Mouse (Mus musculus): ENCODE results near the gene Aqp7.

The Aqp7 gene

GRCm38 (mm10) chr4:41047524-41048271 is at the start of gene Aqp7:
Gene Aqp7, minus strand, starts transcription at chr4:41048139.
- in situ Hi-C loops (cut with MboI, MseI): no loop called here

- in situ Hi-C loops (cut with MboI, MseI): loop anchor here (25.0 kb wide), 1 partner anchor 615 kb away; the partner anchor contains the start of genes Dctn3 and Rpp25l
Measured at GRCm38 (mm10) chr4:41097381-41097780, 49.4 kb upstream of the Aqp7 start.

- in situ Hi-C loops (cut with MboI, MseI): loop anchor here (25.0 kb wide), 1 partner anchor 616 kb away; the partner anchor contains the start of genes Dctn3 and Rpp25l
Measured at GRCm38 (mm10) chr4:41096794-41097193, 48.9 kb upstream of the Aqp7 start.

GRCm38 (mm10) chr4:41096169-41096568 is 48.2 kb upstream of the Aqp7 start:
- in situ Hi-C loops (cut with MboI, MseI): loop anchor here (25.0 kb wide), 1 partner anchor 616 kb away; the partner anchor contains the start of genes Dctn3 and Rpp25l

- in situ Hi-C loops (cut with MboI, MseI): loop anchor here (25.0 kb wide), 1 partner anchor 618 kb away; the partner anchor contains the start of genes Dctn3 and Rpp25l
Measured at GRCm38 (mm10) chr4:41094361-41094760, 46.4 kb upstream of the Aqp7 start.

- in situ Hi-C loops (cut with MboI, MseI): loop anchor here (25.0 kb wide), 1 partner anchor 619 kb away; the partner anchor contains the start of genes Dctn3 and Rpp25l
Measured at GRCm38 (mm10) chr4:41092958-41093357, 45.0 kb upstream of the Aqp7 start.

GRCm38 (mm10) chr4:41091391-41091790 is 43.5 kb upstream of the Aqp7 start:
- in situ Hi-C loops (cut with MboI, MseI): loop anchor here (25.0 kb wide), 1 partner anchor 621 kb away; the partner anchor contains the start of genes Dctn3 and Rpp25l

GRCm38 (mm10) chr4:41089705-41090104 is 41.8 kb upstream of the Aqp7 start:
- in situ Hi-C loops (cut with MboI, MseI): loop anchor here (25.0 kb wide), 1 partner anchor 623 kb away; the partner anchor contains the start of genes Dctn3 and Rpp25l

GRCm38 (mm10) chr4:41089189-41089588 is 41.2 kb upstream of the Aqp7 start:
- in situ Hi-C loops (cut with MboI, MseI): loop anchor here (25.0 kb wide), 1 partner anchor 623 kb away; the partner anchor contains the start of genes Dctn3 and Rpp25l

- in situ Hi-C loops (cut with MboI, MseI): loop anchor here (25.0 kb wide), 1 partner anchor 625 kb away; the partner anchor contains the start of genes Dctn3 and Rpp25l
Measured at GRCm38 (mm10) chr4:41087459-41088298, 39.7 kb upstream of the Aqp7 start.

- in situ Hi-C loops (cut with MboI, MseI): loop anchor here (25.0 kb wide), 1 partner anchor 625 kb away; the partner anchor contains the start of genes Dctn3 and Rpp25l
Measured at GRCm38 (mm10) chr4:41086947-41087346, 39.0 kb upstream of the Aqp7 start.

- in situ Hi-C loops (cut with MboI, MseI): loop anchor here (25.0 kb wide), 1 partner anchor 627 kb away; the partner anchor contains the start of genes Dctn3 and Rpp25l
Measured at GRCm38 (mm10) chr4:41084819-41085218, 36.9 kb upstream of the Aqp7 start.

- in situ Hi-C loops (cut with MboI, MseI): loop anchor here (25.0 kb wide), 1 partner anchor 629 kb away; the partner anchor contains the start of genes Dctn3 and Rpp25l
Measured at GRCm38 (mm10) chr4:41082803-41083202, 34.9 kb upstream of the Aqp7 start.

- in situ Hi-C loops (cut with MboI, MseI): loop anchor here (25.0 kb wide), 1 partner anchor 631 kb away; the partner anchor contains the start of genes Dctn3 and Rpp25l
Measured at GRCm38 (mm10) chr4:41081733-41082132, 33.8 kb upstream of the Aqp7 start.

GRCm38 (mm10) chr4:41078726-41079125 is 30.8 kb upstream of the Aqp7 start:
- in situ Hi-C loops (cut with MboI, MseI): loop anchor here (25.0 kb wide), 1 partner anchor 634 kb away; the partner anchor contains the start of genes Dctn3 and Rpp25l

GRCm38 (mm10) chr4:41074461-41074860 is 26.5 kb upstream of the Aqp7 start:
- in situ Hi-C loops (cut with MboI, MseI): no loop called here

- in situ Hi-C loops (cut with MboI, MseI): no loop called here
Measured at GRCm38 (mm10) chr4:41073008-41073817, 25.3 kb upstream of the Aqp7 start.

GRCm38 (mm10) chr4:41071500-41072429 is 23.8 kb upstream of the Aqp7 start:
- in situ Hi-C loops (cut with MboI, MseI): no loop called here

- in situ Hi-C loops (cut with MboI, MseI): no loop called here
Measured at GRCm38 (mm10) chr4:41065196-41065595, 17.3 kb upstream of the Aqp7 start.

Data from regulatory T cell (primary cell).